Mouse (Mus musculus): ENCODE data around the gene Bcl2.
A peak's percentile ranks its signal among the peaks of the same experiment; 100 is the strongest.
"Not testable (repeated sequence)": the region's sequence is repeated elsewhere in the genome, so short reads cannot be mapped to it uniquely, and the experiment has no call there.

Bcl2 gene

GRCm38 (mm10) chr1:106553846-106554802, 159.9 kb downstream of the Bcl2 start:
- DNase-seq = no peak

- DNase-seq = peak in 1 of 2 experiments; percentile 31
Measured at GRCm38 (mm10) chr1:106552856-106553255, 161.2 kb downstream of the Bcl2 start.

GRCm38 (mm10) chr1:106550580-106550979, 163.5 kb downstream of the Bcl2 start:
- DNase-seq = no peak

- peak in 1 of 2 experiments; percentile 17 for DNase-seq
Measured at GRCm38 (mm10) chr1:106549025-106549424, 165.0 kb downstream of the Bcl2 start.

GRCm38 (mm10) chr1:106544817-106545612, 169.1 kb downstream of the Bcl2 start:
- DNase-seq = peak; percentile 80 to 82

- peak; percentile 78 to 80 for DNase-seq
Measured at GRCm38 (mm10) chr1:106542731-106543130, 171.3 kb downstream of the Bcl2 start.

- DNase-seq = peak in 1 of 2 experiments; percentile 16
Measured at GRCm38 (mm10) chr1:106541851-106542250, 172.2 kb downstream of the Bcl2 start.

- DNase-seq = no peak
Measured at GRCm38 (mm10) chr1:106540130-106540529, 173.9 kb downstream of the Bcl2 start.

- no peak for DNase-seq
Measured at GRCm38 (mm10) chr1:106539029-106539428, 175.0 kb downstream of the Bcl2 start.

GRCm38 (mm10) chr1:106534835-106535234, 179.2 kb downstream of the Bcl2 start:
- not testable (repeated sequence) for DNase-seq

GRCm38 (mm10) chr1:106529570-106529969, 184.5 kb downstream of the Bcl2 start:
- DNase-seq = no peak

GRCm38 (mm10) chr1:106527537-106527936, 186.5 kb downstream of the Bcl2 start:
- DNase-seq = no peak

- peak; percentile 39 to 49 for DNase-seq
Measured at GRCm38 (mm10) chr1:106526751-106527150, 187.3 kb downstream of the Bcl2 start.

- DNase-seq = no peak
Measured at GRCm38 (mm10) chr1:106526112-106526511, 188.0 kb downstream of the Bcl2 start.

- no peak for DNase-seq
Measured at GRCm38 (mm10) chr1:106523741-106524140, 190.3 kb downstream of the Bcl2 start.

- DNase-seq = no peak
Measured at GRCm38 (mm10) chr1:106523009-106523408, 191.1 kb downstream of the Bcl2 start.

- no peak for DNase-seq
Measured at GRCm38 (mm10) chr1:106517591-106518177, 196.4 kb downstream of the Bcl2 start.

GRCm38 (mm10) chr1:106517099-106517498, 197.0 kb downstream of the Bcl2 start:
- DNase-seq = no peak

- DNase-seq = no peak
Measured at GRCm38 (mm10) chr1:106515611-106516010, 198.5 kb downstream of the Bcl2 start.

GRCm38 (mm10) chr1:106513890-106514643, 200.0 kb downstream of the Bcl2 start:
- no peak for DNase-seq

- DNase-seq = no peak
Measured at GRCm38 (mm10) chr1:106513481-106513880, 200.6 kb downstream of the Bcl2 start.

- peak; percentile 84 to 88 for DNase-seq
Measured at GRCm38 (mm10) chr1:106511593-106511992, 202.5 kb downstream of the Bcl2 start.

Data from kidney, postnatal 4 days (tissue).